Mouse (Mus musculus) spleen, adult 2 months (tissue): ENCODE measurements around the gene Fndc3b.

ENCODE experiments used
- CTCF ChIP-seq: fragments of 200-500 bp; IDR thresholded peaks from 2 replicates; pipeline ENCODE4 v1.5.1; 2011; ENCODE audit warnings: mild to moderate bottlenecking, inconsistent platforms; ENCODE audit not compliant: insufficient read depth, insufficient read length, insufficient replicate concordance; ENCODE audit errors: extremely low read depth
- POLR2A ChIP-seq: fragments of 200-500 bp; IDR thresholded peaks from 2 replicates; pipeline ENCODE4 v1.6.1; 2011; ENCODE audit warnings: low read depth, low read length, inconsistent platforms

DNA sequence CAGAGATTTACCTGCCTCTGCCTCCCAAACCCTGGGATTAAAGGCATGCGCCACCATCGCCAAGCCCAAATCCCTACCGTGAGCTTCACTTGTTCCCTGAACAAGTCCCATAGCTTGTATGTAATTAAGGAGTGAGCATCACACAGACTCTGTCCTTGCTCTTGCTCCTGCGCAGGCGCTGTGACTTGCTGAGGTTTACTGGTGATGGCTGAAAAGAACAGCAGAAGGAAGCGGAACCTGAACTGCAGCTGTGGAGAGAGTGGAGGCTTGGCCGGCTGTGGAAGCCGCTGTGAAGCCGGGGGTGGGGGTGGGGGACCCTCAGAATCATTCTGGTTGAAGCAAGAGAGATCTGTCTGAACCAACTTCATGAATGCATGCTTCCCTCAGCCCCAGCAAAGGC is 34.5 kb upstream of the Fndc3b start:
- TF ChIP-seq POLR2A (no peak), CTCF (no peak)
